Comparison of ENCODE assay signal across 30 mouse cellular contexts in the genomic region with DNA sequence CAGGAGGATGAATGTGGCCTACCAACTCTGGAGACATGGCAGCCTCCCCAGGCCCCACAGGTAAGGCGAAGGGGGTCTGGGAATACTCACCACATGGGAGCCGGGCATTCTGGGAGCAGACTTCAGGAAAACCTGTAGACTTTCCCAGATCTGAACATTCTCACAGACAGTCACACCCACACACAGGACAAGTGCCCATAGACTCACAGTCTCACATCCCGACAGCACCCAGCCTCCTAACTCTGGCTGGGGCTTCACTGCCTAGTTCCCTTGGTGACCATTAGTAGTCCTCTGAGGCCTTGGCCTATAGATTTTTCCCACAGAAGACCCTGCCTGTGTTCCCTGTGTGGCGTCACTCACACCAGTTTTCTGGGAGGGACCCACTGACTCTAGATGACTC. TPM values are rescaled to one million over a fixed set of nuclear protein-coding genes. Genes with fewer than 3 reads are reported as not detected.
"Had no signal": no experiment of that assay in that cellular context is flagged by ENCODE, and none has a peak within 500 bp of the region (broad histone marks: within the 10 kb centered on the region; RNA-seq: fewer than 3 reads in every experiment).

No protein-coding gene starts in this region.

- DNase-seq: heart, postnatal 10 days; heart, postnatal 14 days; heart, postnatal 36 days; heart, postnatal 4 days; kidney, adult 11 months; kidney, adult 18-20 months; kidney, adult 2 months; kidney, adult 8-10 months; kidney, adult 9 months; kidney, postnatal 10 days; kidney, postnatal 14 days; kidney, postnatal 25 days; kidney, postnatal 36 days; kidney, postnatal 4 days; layer of hippocampus, adult 9-11 months; layer of hippocampus, postnatal 36 days had no signal

- H3K27me3 ChIP-seq: heart, embryonic 12.5 days; heart, embryonic 13.5 days; heart, embryonic 15.5 days; hindbrain, embryonic 12.5 days; hindbrain, embryonic 13.5 days; hindbrain, embryonic 15.5 days; intestine, embryonic 15.5 days; kidney, embryonic 15.5 days had no signal

- H3K4me3 ChIP-seq: heart, embryonic 12.5 days; heart, embryonic 13.5 days; heart, embryonic 15.5 days; hindbrain, embryonic 10.5 days; hindbrain, embryonic 12.5 days; hindbrain, embryonic 13.5 days; hindbrain, embryonic 15.5 days; intestine, embryonic 15.5 days; kidney, embryonic 15.5 days; layer of hippocampus, adult 2 months; left cerebral cortex, adult 2 months had no signal

- H3K4me2 ChIP-seq: heart, embryonic 11.5 days; heart, embryonic 12.5 days; heart, embryonic 13.5 days; heart, embryonic 15.5 days; hindbrain, embryonic 12.5 days; hindbrain, embryonic 13.5 days; hindbrain, embryonic 14.5 days; hindbrain, embryonic 15.5 days; intestine, embryonic 15.5 days; kidney, embryonic 15.5 days had no signal

RNA-seq across cellular contexts. Expression of a gene that starts 24.6 kb away (rescaled TPM):
- polyA plus RNA-seq: inflammation-experienced regulatory T-cells, adult 6 months had no signal
